Mouse (Mus musculus) forebrain, embryonic 11.5 days (tissue): ENCODE measurements at regions not wholly inside any gene's neighbourhood (a gene's known extent, or its start where the extent isn't known, plus 50 kb on each side); places are given as distances from the start of the nearest gene placed in this dataset.
A peak's percentile ranks its signal among the peaks of the same experiment; 100 is the strongest.

Experiments
- ATAC-seq: fragments of 200-750 bp; cut with Nextera tagmentation; replicated peaks from 2 replicates; pipeline ENCODE4 v1.8.0; 2017; ENCODE audit warnings: moderate TSS enrichment; ENCODE audit not compliant: low FRiP score
- DNase-seq: peaks from one replicate; pipeline ENCODE4 v3.0.0-alpha.2; 2017; ENCODE audit warnings: low spot score
- H3K27ac ChIP-seq: fragments of 300-500 bp; sonication (generic); 2 replicates; pipeline ENCODE4 v1.5.1; 2014; ENCODE audit warnings: low read depth, low read length
- H3K27me3 ChIP-seq: fragments of 300-500 bp; sonication (generic); 2 replicates; pipeline ENCODE4 v1.6.1; 2014; ENCODE audit warnings: mild to moderate bottlenecking, low read length, mixed read lengths; ENCODE audit not compliant: control insufficient read depth, insufficient read depth
- H3K36me3 ChIP-seq: fragments of 300-500 bp; sonication (generic); 2 replicates; pipeline ENCODE4 v1.6.1; 2014; ENCODE audit warnings: mild to moderate bottlenecking, low read length, moderate library complexity, mixed read lengths; ENCODE audit not compliant: control insufficient read depth, insufficient read depth
- H3K4me1 ChIP-seq: fragments of 300-500 bp; sonication (generic); replicated peaks from 2 replicates; pipeline ENCODE4 v1.6.1; 2014; ENCODE audit warnings: low read length, mixed read lengths; ENCODE audit not compliant: control insufficient read depth, insufficient read depth
- H3K4me2 ChIP-seq: fragments of 300-500 bp; sonication (generic); 2 replicates; pipeline ENCODE4 v1.6.1; 2014; ENCODE audit warnings: low read depth, mild to moderate bottlenecking, low read length, moderate library complexity, mixed read lengths; ENCODE audit not compliant: severe bottlenecking
- H3K4me3 ChIP-seq: fragments of 300-500 bp; sonication (generic); 2 replicates; pipeline ENCODE4 v1.5.1; 2014; ENCODE audit warnings: low read depth, low read length
- H3K9ac ChIP-seq: fragments of 300-500 bp; sonication (generic); 2 replicates; pipeline ENCODE4 v1.6.1; 2014; ENCODE audit warnings: low read length
- H3K9me3 ChIP-seq: fragments of 300-500 bp; sonication (generic); 2 replicates; pipeline ENCODE4 v1.6.1; 2016; ENCODE audit warnings: low read length, mixed read lengths; ENCODE audit not compliant: control insufficient read depth
- WGBS: fragments of 180-500 bp; shearing (Covaris S2); extraction: QIAGEN DNeasy Blood & Tissue Kit; methylation state at CpG from one replicate; pipeline ENCODE4 v1.1.7; 2014; 5-methylcytosine and 5-hydroxymethylcytosine counted together

GRCm38 (mm10) chr3:130950872-130951271 is 159.4 kb upstream of the Lef1 start:
- DNase-seq (peak; percentile 2), ATAC-seq (no peak)
- Histone ChIP-seq H3K4me3 (no peak overlapping the region), H3K4me2 (no peak overlapping the region), H3K27me3 (no peaks in the 10 kb centered on the region), H3K9ac (no peak overlapping the region), H3K36me3 (no peaks in the 10 kb centered on the region), H3K27ac (no peak overlapping the region), H3K4me1 (no peaks in the 10 kb centered on the region), H3K9me3 (no peaks in the 10 kb centered on the region; the same call in 1 of the 2 replicates)
- WGBS: 90% methylated on average over 6 of the region's 6 CpGs

DNA sequence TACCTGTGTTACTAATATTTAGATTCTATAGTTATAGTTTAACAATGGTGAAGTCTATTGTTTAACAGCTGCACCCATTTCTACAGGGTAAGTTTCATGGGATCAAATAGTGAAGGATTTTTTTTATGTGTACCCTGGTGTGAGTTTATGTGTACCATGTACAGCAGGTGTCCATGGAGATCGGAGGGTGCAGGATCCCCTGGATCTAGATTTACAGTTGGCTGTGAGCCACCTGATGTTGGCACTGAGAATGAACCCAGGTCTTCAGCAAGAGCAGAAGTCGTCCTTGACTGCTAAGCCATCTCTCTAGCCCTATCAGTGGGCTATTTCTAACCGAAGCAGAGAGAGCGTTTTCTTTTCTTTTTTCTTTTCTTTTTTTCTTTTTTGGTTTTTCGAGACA is 162.4 kb upstream of the Lef1 start:
- ATAC-seq: no peak
- no peak overlapping the region for H3K9ac ChIP-seq
- no peak overlapping the region for H3K27ac ChIP-seq
- no peak overlapping the region for H3K4me2 ChIP-seq
- 0 out of 2 replicates have a peak, but pooled peaks cover 5% of the 10 kb centered on the region for H3K4me1 ChIP-seq
- no peak for DNase-seq
- no peaks in the 10 kb centered on the region for H3K9me3 ChIP-seq
- 81% methylated on average over 5 of the region's 5 CpGs for WGBS
- no peak overlapping the region for H3K4me3 ChIP-seq
- no peaks in the 10 kb centered on the region for H3K36me3 ChIP-seq
- H3K27me3 ChIP-seq: no peaks in the 10 kb centered on the region

DNA sequence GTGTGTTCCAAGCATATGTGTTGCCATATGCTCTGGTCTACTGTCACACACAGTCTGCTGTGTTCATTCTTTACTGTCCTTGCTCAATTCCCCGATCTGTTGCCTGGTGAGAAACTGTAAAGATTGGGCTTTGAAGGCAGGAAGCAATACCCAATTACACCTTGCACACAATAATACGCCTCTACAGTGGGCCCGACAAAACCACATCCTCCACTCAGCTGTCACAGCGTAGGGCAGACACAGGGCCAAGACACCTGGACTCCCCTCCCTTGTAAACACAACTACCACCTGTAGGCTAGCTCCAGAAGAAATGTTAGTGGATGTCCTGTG is 163.0 kb upstream of the Lef1 start:
- Histone ChIP-seq H3K9me3 (no peaks in the 10 kb centered on the region), H3K4me1 (0 out of 2 replicates have a peak, but pooled peaks cover 5% of the 10 kb centered on the region), H3K27ac (no peak overlapping the region), H3K36me3 (no peaks in the 10 kb centered on the region), H3K27me3 (no peaks in the 10 kb centered on the region), H3K9ac (no peak overlapping the region), H3K4me2 (no peak overlapping the region), H3K4me3 (no peak overlapping the region)
- DNase-seq: no peak
- 91% methylated on average over 4 of the region's 4 CpGs for WGBS
- ATAC-seq: no peak

- peak overlapping the region; percentile 63; the same call in 1 of the 2 replicates for H3K9ac ChIP-seq
- H3K4me3 ChIP-seq: peak overlapping the region; percentile 26; the same call in 1 of the 2 replicates
- H3K36me3 ChIP-seq: no peaks in the 10 kb centered on the region
- ATAC-seq (peak; percentile 58; the same call in 1 of the 2 replicates), DNase-seq (no peak)
- peak overlapping the region; percentile 68; the same call in 1 of the 2 replicates for H3K4me2 ChIP-seq
- H3K27ac ChIP-seq: no peak overlapping the region
- no peaks in the 10 kb centered on the region for H3K27me3 ChIP-seq
- H3K9me3 ChIP-seq: no peaks in the 10 kb centered on the region
- H3K4me1 ChIP-seq: 0 out of 2 replicates have a peak, but pooled peaks cover 5% of the 10 kb centered on the region
- 67% methylated on average over 14 of the region's 14 CpGs for WGBS
These were observed 163.5 kb upstream of the Lef1 start for GRCm38 (mm10) chr3:130946576-130947276.

DNA sequence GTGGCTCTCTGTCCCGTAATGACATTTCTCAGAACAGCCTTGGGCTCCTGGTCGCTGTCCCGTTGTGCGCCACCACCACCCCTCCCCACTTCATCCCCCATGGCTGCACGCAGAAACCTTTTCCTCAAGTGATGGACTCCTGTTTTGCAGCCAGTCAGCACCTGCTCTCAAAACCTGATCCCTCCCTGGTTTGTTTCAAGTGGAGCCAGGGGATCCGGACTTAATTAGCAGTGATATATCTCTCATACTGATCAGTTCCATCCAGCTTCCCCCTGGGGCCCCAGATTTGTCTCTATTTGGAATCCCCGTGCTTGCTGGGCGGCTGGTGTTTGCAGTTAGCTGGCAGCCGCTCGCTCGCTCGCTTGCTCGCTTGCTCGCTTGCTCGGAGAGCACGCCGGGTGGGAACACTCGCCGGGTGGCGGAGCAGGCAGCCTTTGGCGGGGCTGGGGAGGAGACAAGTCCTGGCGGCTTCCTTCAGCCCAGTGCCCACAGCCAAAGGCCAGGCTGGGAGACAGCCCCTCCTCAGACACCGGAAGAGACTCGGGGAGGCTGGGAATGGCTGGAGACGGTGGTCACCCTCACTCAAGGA is 164.3 kb upstream of the Lef1 start:
- H3K9me3 ChIP-seq: no peaks in the 10 kb centered on the region
- H3K4me2 ChIP-seq: peak overlapping the region; percentile 68
- WGBS: under 1% methylated on average over 25 of the region's 25 CpGs
- peak overlapping the region; percentile 63 for H3K9ac ChIP-seq
- DNase-seq (peak; percentile 79), ATAC-seq (peak; percentile 82)
- no peaks in the 10 kb centered on the region for H3K36me3 ChIP-seq
- 0 out of 2 replicates have a peak, but pooled peaks cover 5% of the 10 kb centered on the region for H3K4me1 ChIP-seq
- H3K27me3 ChIP-seq: no peaks in the 10 kb centered on the region
- H3K4me3 ChIP-seq: peak overlapping the region; percentile 26
- H3K27ac ChIP-seq: peak overlapping the region; percentile 73

DNA sequence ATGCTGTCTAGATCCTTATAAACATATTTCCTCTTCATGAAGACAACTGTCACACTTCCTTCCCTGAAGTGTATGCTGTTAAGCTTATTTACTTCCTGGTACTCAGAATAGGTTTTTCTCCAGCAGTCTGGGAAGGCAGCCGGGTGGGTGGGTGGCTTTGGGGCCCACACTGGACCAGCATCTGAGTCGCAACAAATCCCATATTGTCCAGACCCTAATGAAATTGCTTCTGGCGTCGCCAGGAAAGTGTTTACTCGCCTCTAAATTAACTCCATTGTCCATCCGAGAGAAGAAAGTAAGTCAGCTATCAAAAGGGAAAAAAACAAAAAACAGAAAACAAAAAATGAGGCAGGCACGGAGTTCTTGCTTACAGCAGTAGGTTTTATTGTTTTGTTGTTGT is 164.9 kb upstream of the Lef1 start:
- DNase-seq (peak; percentile 48), ATAC-seq (no peak)
- Histone ChIP-seq H3K27ac (peak overlapping the region; percentile 34; the same call in 1 of the 2 replicates), H3K4me2 (peak overlapping the region; percentile 68), H3K9me3 (no peaks in the 10 kb centered on the region), H3K4me1 (0 out of 2 replicates have a peak, but pooled peaks cover 5% of the 10 kb centered on the region), H3K9ac (peak overlapping the region; percentile 63), H3K4me3 (peak overlapping the region; percentile 26; the same call in 1 of the 2 replicates), H3K36me3 (no peaks in the 10 kb centered on the region), H3K27me3 (no peaks in the 10 kb centered on the region)
- WGBS: 1% methylated on average over 7 of the region's 7 CpGs

DNA sequence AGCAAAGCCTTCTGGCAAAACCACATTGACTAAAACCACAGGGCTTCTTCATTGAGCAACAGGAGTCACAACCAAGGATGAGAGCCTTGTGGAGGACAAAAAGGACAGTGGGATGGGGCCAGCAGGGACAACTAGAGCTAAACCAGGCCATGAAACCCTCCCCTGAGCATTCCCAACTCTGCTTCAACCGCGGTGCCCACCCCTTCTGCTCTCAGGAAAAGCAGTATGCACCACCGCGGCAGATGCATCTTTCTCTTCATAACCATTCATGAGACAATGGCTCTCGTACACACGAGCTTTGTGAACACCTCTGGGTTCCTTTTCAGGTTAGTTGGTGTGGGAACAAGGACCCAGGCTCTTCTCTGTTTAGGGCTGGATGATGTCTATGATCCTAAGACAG is 166.0 kb upstream of the Lef1 start:
- H3K4me1 ChIP-seq: 0 out of 2 replicates have a peak, but pooled peaks cover 5% of the 10 kb centered on the region
- ATAC-seq (no peak), DNase-seq (peak; percentile 40)
- no peak overlapping the region for H3K9ac ChIP-seq
- H3K27ac ChIP-seq: no peak overlapping the region
- 95% methylated on average over 6 of the region's 6 CpGs for WGBS
- no peaks in the 10 kb centered on the region for H3K27me3 ChIP-seq
- H3K36me3 ChIP-seq: no peaks in the 10 kb centered on the region
- H3K4me2 ChIP-seq: no peak overlapping the region
- H3K4me3 ChIP-seq: no peak overlapping the region
- H3K9me3 ChIP-seq: no peaks in the 10 kb centered on the region

GRCm38 (mm10) chr3:130942947-130943630 is 167.2 kb upstream of the Lef1 start:
- Histone ChIP-seq H3K9ac (no peak overlapping the region), H3K4me3 (no peak overlapping the region), H3K27me3 (no peaks in the 10 kb centered on the region), H3K9me3 (no peaks in the 10 kb centered on the region), H3K27ac (no peak overlapping the region), H3K36me3 (no peaks in the 10 kb centered on the region), H3K4me1 (0 out of 2 replicates have a peak, but pooled peaks cover 5% of the 10 kb centered on the region), H3K4me2 (no peak overlapping the region)
- ATAC-seq (no peak), DNase-seq (peak; percentile 24)
- WGBS: 89% methylated on average over 8 of the region's 8 CpGs
